Mouse (Mus musculus): ENCODE data around the gene Adgrd1.

DNA sequence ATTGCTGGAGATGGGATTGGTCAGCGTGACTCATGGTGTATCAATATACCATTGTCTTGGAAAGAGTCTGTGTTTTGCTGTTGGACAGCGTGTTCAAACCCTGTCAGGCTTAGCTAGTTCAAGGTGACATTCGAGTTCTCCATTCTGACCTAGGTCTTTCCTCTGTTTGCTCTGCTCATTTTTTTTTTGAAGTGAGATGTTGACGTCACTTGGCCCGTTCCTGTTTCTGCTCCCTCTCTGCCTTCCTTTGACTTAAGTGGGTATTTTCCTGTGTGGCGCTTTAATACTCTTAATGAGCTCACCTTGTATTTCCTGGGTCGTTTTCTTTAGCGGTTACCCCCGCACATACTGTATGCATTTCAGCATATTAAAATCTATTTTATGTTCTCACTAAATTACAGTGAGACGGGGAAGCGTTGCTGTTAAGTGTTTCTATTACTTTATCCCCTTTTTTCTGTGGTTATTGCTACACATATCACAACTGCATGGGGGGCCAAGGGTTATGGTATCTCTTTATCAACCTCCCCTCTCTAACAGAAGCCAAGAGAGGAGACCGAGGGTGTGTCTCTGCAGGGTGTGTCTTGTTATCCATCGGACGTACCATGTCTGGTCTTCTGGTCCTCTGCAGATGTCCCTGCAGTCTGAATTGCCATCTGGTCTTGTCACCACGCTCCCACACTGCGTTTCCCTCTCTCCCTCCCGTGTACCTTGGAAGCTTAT lies 83.6 kb downstream of the Adgrd1 start:
- TF ChIP-seq POLR2A (IDR thresholded peaks at IDR 0.05; ENCODE audit: control insufficient read depth, extremely low read depth, insufficient read depth, low read length, poor library complexity), result no peak
- TF ChIP-seq CTCF (IDR thresholded peaks at IDR 0.05; ENCODE audit: borderline replicate concordance, control insufficient read depth, extremely low read depth, insufficient read depth, low read length, poor library complexity), result no peak
